Mouse (Mus musculus) intestine, embryonic 15.5 days (tissue): ENCODE results near the gene Hook2. TPM values are rescaled to one million over a fixed set of nuclear protein-coding genes. Genes with fewer than 3 reads are reported as not detected.

ENCODE experiments used
- ATAC-seq: fragments of 200-750 bp; cut with Nextera tagmentation; 2 replicates; pipeline ENCODE4 v1.8.0; 2017; ENCODE audit warnings: moderate TSS enrichment, moderate library complexity
- H3K27ac ChIP-seq: fragments of 300-500 bp; sonication (generic); 2 replicates; pipeline ENCODE4 v1.5.1; 2015; ENCODE audit warnings: mild to moderate bottlenecking, inconsistent platforms
- H3K27me3 ChIP-seq: fragments of 300-500 bp; sonication (generic); replicated peaks from 2 replicates; pipeline ENCODE4 v1.6.1; 2015; ENCODE audit warnings: inconsistent platforms
- H3K36me3 ChIP-seq: fragments of 300-500 bp; sonication (generic); 2 replicates; pipeline ENCODE4 v1.6.1; 2015; ENCODE audit warnings: inconsistent platforms
- H3K4me1 ChIP-seq: fragments of 300-500 bp; sonication (generic); replicated peaks from 2 replicates; pipeline ENCODE4 v1.6.1; 2015; ENCODE audit warnings: inconsistent platforms
- H3K4me2 ChIP-seq: fragments of 300-500 bp; sonication (generic); replicated peaks from 2 replicates; pipeline ENCODE4 v1.6.1; 2015; ENCODE audit warnings: mild to moderate bottlenecking, inconsistent platforms
- H3K4me3 ChIP-seq: fragments of 300-500 bp; sonication (generic); replicated peaks from 2 replicates; pipeline ENCODE4 v1.5.1; 2015; ENCODE audit warnings: inconsistent platforms
- H3K9ac ChIP-seq: fragments of 300-500 bp; sonication (generic); 2 replicates; pipeline ENCODE4 v1.6.1; 2015; ENCODE audit warnings: inconsistent platforms
- H3K9me3 ChIP-seq: fragments of 300-500 bp; sonication (generic); 2 replicates; pipeline ENCODE4 v1.6.1; 2016; ENCODE audit warnings: inconsistent platforms
- WGBS: fragments of 180-500 bp; shearing (Covaris S2); methylation state at CpG from one replicate; pipeline ENCODE4 v1.1.7; 2015; 5-methylcytosine and 5-hydroxymethylcytosine counted together
- polyA plus RNA-seq: library from polyadenylated mRNA; unstranded; fragments of >200 nt; fragmentation: Nextera tagmentation; extraction: Ambion mirVana; gene quantifications from 2 replicates; pipeline ENCODE4 v1.2.1, GENCODE M21; 2015

Gene Hook2
- polyA plus RNA-seq, 1 experiment from 2014 or later = 68.7 TPM

- H3K4me2 ChIP-seq = no peak overlapping the region
- no peak overlapping the region for H3K4me3 ChIP-seq
- H3K9ac ChIP-seq = no peak overlapping the region
- ATAC-seq = no peak
- H3K27me3 ChIP-seq = no peaks in the 10 kb centered on the region
- 78% methylated on average over 8 of the region's 8 CpGs for WGBS
- H3K27ac ChIP-seq = no peak overlapping the region
- H3K36me3 ChIP-seq = peaks cover 19% of the 10 kb centered on the region; the same call in 1 of the 2 replicates
- no peaks in the 10 kb centered on the region for H3K9me3 ChIP-seq
- H3K4me1 ChIP-seq = peaks cover 41% of the 10 kb centered on the region
These were observed 15.8 kb upstream of the Hook2 start for GRCm38 (mm10) chr8:84974543-84975142.

GRCm38 (mm10) chr8:84975434-84975833 is 15.0 kb upstream of the Hook2 start:
- Histone ChIP-seq H3K9me3 (no peaks in the 10 kb centered on the region), H3K36me3 (peaks cover 19% of the 10 kb centered on the region; the same call in 1 of the 2 replicates), H3K4me2 (peak overlapping the region; percentile 89), H3K9ac (no peak overlapping the region), H3K27me3 (no peaks in the 10 kb centered on the region), H3K4me3 (peak overlapping the region; percentile 58; the same call in 1 of the 2 replicates), H3K4me1 (peaks cover 48% of the 10 kb centered on the region), H3K27ac (0 out of 2 replicates have a peak overlapping the region, but pooled peaks have one; percentile 90)
- ATAC-seq = no peak
- WGBS = 34% methylated on average over 7 of the region's 7 CpGs

GRCm38 (mm10) chr8:84976031-84976762 is 14.2 kb upstream of the Hook2 start:
- WGBS = under 1% methylated on average over 61 of the region's 61 CpGs
- H3K27ac ChIP-seq = peak overlapping the region; percentile 90
- H3K4me3 ChIP-seq = peak overlapping the region; percentile 58
- H3K36me3 ChIP-seq = peaks cover 14% of the 10 kb centered on the region; the same call in 1 of the 2 replicates
- peaks cover 48% of the 10 kb centered on the region for H3K4me1 ChIP-seq
- no peaks in the 10 kb centered on the region for H3K9me3 ChIP-seq
- no peaks in the 10 kb centered on the region for H3K27me3 ChIP-seq
- peak; percentile 78 for ATAC-seq
- H3K9ac ChIP-seq = peak overlapping the region; percentile 67
- peak overlapping the region; percentile 89 for H3K4me2 ChIP-seq

GRCm38 (mm10) chr8:84976763-84977434 is 13.5 kb upstream of the Hook2 start:
- H3K27me3 ChIP-seq = no peaks in the 10 kb centered on the region
- WGBS = 3% methylated on average over 25 of the region's 25 CpGs
- no peak for ATAC-seq
- H3K4me2 ChIP-seq = peak overlapping the region; percentile 89
- H3K4me1 ChIP-seq = peaks cover 53% of the 10 kb centered on the region
- no peaks in the 10 kb centered on the region for H3K9me3 ChIP-seq
- H3K36me3 ChIP-seq = peaks cover 7% of the 10 kb centered on the region; the same call in 1 of the 2 replicates
- H3K27ac ChIP-seq = peak overlapping the region; percentile 90
- H3K4me3 ChIP-seq = peak overlapping the region; percentile 58
- peak overlapping the region; percentile 67 for H3K9ac ChIP-seq

- WGBS = under 1% methylated on average over 70 of the region's 70 CpGs
- Histone ChIP-seq H3K27ac (peak overlapping the region; percentile 90), H3K36me3 (0 out of 2 replicates have a peak, but pooled peaks cover 5% of the 10 kb centered on the region), H3K4me3 (peak overlapping the region; percentile 58), H3K27me3 (no peaks in the 10 kb centered on the region), H3K4me1 (peaks cover 61% of the 10 kb centered on the region), H3K4me2 (peak overlapping the region; percentile 89), H3K9me3 (no peaks in the 10 kb centered on the region), H3K9ac (peak overlapping the region; percentile 67)
- ATAC-seq = no peak
These were observed 12.8 kb upstream of the Hook2 start for GRCm38 (mm10) chr8:84977435-84978247.

- H3K4me2 ChIP-seq = peak within 1 kb of the TSS; percentile 89
- no peaks in the 10 kb centered on the region for H3K27me3 ChIP-seq
- under 1% methylated on average over 63 of the region's 63 CpGs for WGBS
- H3K4me1 ChIP-seq = peaks cover 63% of the 10 kb centered on the region
- H3K9me3 ChIP-seq = no peaks in the 10 kb centered on the region
- 0 out of 2 replicates have a peak, but pooled peaks cover under 1% of the 10 kb centered on the region for H3K36me3 ChIP-seq
- H3K27ac ChIP-seq = peak within 1 kb of the TSS; percentile 90
- ATAC-seq = peak; percentile 67
- H3K9ac ChIP-seq = peak within 1 kb of the TSS; percentile 67
- H3K4me3 ChIP-seq = peak within 1 kb of the TSS; percentile 58
These were observed 12.0 kb upstream of the Hook2 start, which contains the start of gene Junb for GRCm38 (mm10) chr8:84978248-84978940. Gene Junb, minus strand, starts transcription at chr8:84978718.

- no peaks in the 10 kb centered on the region for H3K27me3 ChIP-seq
- peak; percentile 52 for ATAC-seq
- peaks cover 71% of the 10 kb centered on the region for H3K4me1 ChIP-seq
- peak overlapping the region; percentile 90 for H3K27ac ChIP-seq
- 3% methylated on average over 42 of the region's 42 CpGs for WGBS
- peak overlapping the region; percentile 37 for H3K4me3 ChIP-seq
- peak overlapping the region; percentile 89 for H3K4me2 ChIP-seq
- H3K9ac ChIP-seq = peak overlapping the region; percentile 43
- no peaks in the 10 kb centered on the region for H3K9me3 ChIP-seq
- no peaks in the 10 kb centered on the region for H3K36me3 ChIP-seq
These were observed 10.6 kb upstream of the Hook2 start for GRCm38 (mm10) chr8:84979599-84980421.

- no peak for ATAC-seq
- WGBS = 25% methylated on average over 11 of the region's 11 CpGs
- peaks cover 79% of the 10 kb centered on the region for H3K4me1 ChIP-seq
- peak overlapping the region; percentile 89 for H3K4me2 ChIP-seq
- peak overlapping the region; percentile 37; the same call in 1 of the 2 replicates for H3K4me3 ChIP-seq
- H3K36me3 ChIP-seq = no peaks in the 10 kb centered on the region
- H3K9me3 ChIP-seq = no peaks in the 10 kb centered on the region
- H3K27ac ChIP-seq = peak overlapping the region; percentile 90
- no peaks in the 10 kb centered on the region for H3K27me3 ChIP-seq
- H3K9ac ChIP-seq = 0 out of 2 replicates have a peak overlapping the region, but pooled peaks have one; percentile 18
These were observed 9.6 kb upstream of the Hook2 start for GRCm38 (mm10) chr8:84980622-84981358.

DNA sequence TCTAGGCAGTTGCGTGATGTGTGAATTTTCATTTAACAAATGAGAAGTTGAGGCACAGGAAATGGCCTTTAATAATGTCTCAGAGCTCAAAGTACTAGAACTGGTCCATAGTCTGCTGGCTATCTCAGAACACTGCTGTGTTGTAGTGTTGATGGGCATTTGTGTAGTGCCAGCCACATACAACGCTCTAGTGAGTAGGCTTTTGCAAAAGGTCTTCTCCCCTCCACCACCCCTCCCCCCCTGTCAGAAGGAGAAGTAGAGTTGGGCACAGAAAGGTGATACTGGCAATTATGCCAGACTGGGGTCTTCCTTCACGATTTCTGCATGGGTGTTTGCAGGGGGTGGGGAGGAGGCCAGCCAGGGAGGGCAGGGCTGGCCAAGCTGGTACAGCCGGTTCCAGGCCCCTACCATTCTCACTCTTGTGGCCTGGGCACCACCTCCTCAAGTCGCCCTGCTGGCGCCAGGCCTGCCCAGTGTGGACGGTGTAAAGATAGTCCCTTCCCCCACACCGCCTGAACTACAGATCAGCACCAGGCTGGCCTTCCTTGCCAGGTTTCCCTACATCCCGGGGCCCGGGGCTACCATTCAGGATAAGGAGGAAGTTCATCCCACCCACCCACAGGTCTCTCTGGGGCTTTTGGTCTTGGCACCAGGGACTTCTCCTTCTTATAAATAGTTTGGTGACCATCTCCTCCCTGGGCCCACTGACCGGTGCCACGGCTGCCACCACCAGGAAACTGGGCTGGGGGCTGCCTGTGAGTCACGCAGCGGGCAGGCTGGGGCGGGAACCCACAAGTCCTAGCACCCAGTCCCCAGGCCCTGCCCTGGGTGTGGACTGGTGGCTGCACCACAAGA is 8.5 kb upstream of the Hook2 start:
- peaks cover 82% of the 10 kb centered on the region for H3K4me1 ChIP-seq
- H3K9ac ChIP-seq = 0 out of 2 replicates have a peak overlapping the region, but pooled peaks have one; percentile 11
- H3K27me3 ChIP-seq = no peaks in the 10 kb centered on the region
- 76% methylated on average over 15 of the region's 15 CpGs for WGBS
- no peak for ATAC-seq
- no peaks in the 10 kb centered on the region for H3K36me3 ChIP-seq
- H3K4me3 ChIP-seq = no peak overlapping the region
- 0 out of 2 replicates have a peak overlapping the region, but pooled peaks have one; percentile 9 for H3K4me2 ChIP-seq
- peak overlapping the region; percentile 90 for H3K27ac ChIP-seq
- H3K9me3 ChIP-seq = no peaks in the 10 kb centered on the region
